Mouse (Mus musculus): ENCODE measurements around the gene Pramel6.

DNA sequence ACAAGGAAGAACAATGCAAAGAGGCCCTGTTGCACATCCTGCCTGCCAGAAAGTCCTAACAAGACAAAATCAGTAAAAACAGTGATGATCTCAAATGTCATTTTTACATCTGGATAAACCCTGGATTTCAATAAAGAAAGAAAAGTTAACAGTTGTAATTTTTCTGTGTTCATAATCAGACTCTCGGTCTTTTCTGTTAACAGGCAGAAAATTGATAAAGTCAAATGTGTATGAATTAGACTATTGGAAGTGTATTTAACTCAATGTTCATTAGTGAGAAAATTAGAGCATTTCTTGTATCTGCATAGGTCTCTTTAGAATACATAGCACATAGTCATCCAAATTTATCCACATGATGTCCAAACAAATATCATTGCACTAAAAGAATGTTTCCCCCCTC lies 39.1 kb downstream of the Pramel6 start, which contains the start of gene Olfr1128:
- TF ChIP-seq POLR2A (IDR thresholded peaks at IDR 0.05; ENCODE audit: extremely low read depth, insufficient read depth, low read length) = no peak
- TF ChIP-seq CTCF (IDR thresholded peaks at IDR 0.05; ENCODE audit: extremely low read depth, insufficient read depth, low read length) = no peak

Measured in cortical plate, adult 2 months (tissue).